Mouse (Mus musculus): ENCODE results near the gene R3hdm2.

Gene R3hdm2

DNA sequence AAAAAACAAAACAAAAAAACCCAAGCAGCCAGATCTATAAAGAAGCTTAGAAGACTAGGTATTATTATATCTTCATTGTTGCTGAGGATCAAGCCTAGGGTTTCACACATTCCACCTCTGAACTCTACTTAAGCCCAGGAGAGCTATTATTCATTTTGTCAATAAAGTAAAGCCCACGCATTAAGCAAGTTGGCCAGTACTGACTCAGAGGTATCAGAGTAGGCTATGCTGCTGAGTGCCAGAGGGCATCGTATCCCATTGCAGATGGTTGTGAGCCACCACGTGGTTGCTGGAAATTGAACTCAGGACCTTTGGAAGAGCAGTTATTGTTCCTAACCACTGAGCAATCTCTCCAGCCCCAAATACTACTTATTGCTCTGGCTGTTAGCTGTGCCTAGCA lies 163.8 kb downstream of the R3hdm2 start:
- DNase-seq (ENCODE audit: low spot score) = no peak

DNA sequence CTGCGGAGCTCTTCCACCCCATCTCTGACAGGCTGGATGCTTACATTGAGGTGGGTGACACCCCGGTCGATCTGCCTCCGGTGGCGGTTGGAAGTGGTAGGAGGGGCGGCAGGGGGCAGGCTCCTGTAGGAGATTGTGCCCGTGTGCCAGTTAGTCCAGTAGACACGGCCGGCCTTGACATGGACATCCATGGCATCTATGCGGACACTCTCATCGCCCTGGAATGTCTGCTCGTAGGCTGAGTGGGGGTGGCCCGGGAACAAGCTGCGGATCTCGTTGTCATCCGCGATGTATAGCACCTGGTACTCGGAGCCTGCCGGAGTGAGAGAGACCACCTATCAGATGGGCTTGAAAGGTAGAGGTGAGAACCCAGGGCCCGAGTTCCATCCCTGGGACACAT lies 164.2 kb downstream of the R3hdm2 start:
- DNase-seq (ENCODE audit: low spot score) = no peak

DNA sequence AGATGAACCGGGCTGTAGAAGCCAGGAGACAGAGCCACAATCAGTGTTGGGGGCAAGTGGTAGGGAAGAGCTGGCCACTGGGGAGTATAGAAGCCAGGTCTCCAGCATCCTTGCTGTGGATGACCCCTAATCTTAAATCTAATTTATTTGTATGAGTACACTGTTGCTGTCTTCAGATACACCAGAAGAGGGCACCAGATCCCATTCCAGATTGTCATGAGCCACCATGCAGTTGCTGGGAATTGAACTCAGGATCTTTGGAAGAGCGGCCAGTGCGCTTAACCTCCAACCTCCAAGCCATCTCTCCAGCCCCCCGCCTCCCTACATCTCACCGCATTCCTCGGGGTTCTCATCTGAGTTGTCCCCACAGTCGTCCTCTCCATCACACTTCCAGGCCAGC lies 166.4 kb downstream of the R3hdm2 start:
- DNase-seq (ENCODE audit: low spot score) = no peak

DNA sequence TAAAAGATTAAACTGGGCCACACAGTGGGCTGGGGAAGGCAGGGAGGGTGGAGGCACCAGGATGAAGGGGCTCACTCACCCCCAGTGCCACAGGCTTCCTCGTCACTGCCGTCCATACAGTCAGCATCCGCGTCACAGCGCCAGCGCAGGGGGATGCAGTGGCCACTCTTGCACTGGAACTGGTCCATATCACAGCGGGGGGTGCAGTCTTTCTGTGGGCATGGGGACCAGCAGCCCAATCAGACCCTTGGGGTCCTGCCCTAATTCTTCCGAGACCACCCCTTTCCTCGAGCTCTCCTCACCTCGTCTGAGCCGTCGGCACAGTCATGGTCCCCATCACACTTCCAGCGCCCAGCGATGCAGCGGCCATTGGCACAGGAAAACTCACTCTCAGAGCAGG lies 168.1 kb downstream of the R3hdm2 start:
- no peak for DNase-seq (ENCODE audit: low spot score)
